Mouse (Mus musculus): ENCODE data around the gene Pjvk. TPM values are rescaled to one million over a fixed set of nuclear protein-coding genes. Genes with fewer than 3 reads are reported as not detected.

Gene Pjvk
- total RNA-seq, 2 experiments from 2014 or later, result 0.22 to 0.29 TPM

Other genes with a start within 250 kb of the Pjvk start
- gene Osbpl6, start 242.0 kb upstream of the Pjvk start, total RNA-seq (2021), result 1 to 10 TPM; 5.0 to 6.3 TPM
- 10 to 100 TPM; 16.8 to 19.1 TPM for gene Prkra, start 461 bp upstream of the Pjvk start, total RNA-seq (2021)
- gene Fkbp7, start 24.6 kb downstream of the Pjvk start, total RNA-seq (2021), result 10 to 100 TPM; 41.3 to 46.0 TPM
- gene Plekha3, start 26.8 kb downstream of the Pjvk start, total RNA-seq (2021), result 10 to 100 TPM in 1 of 2 experiments, 1 to 10 TPM in 1; 9.7 to 11.7 TPM